Mouse (Mus musculus): Measurements from ENCODE around the gene Prr12. TPM values are rescaled to one million over a fixed set of nuclear protein-coding genes. Genes with fewer than 3 reads are reported as not detected.

The Prr12 gene
- polyA plus RNA-seq, 1 experiment from 2014 or later, result 9.6 TPM

GRCm38 (mm10) chr7:45004546-45004945 is 48.1 kb downstream of the Prr12 start:
- Histone ChIP-seq H3K4me3 (replicated peaks) (no peak overlapping the region), H3K27ac (no peak overlapping the region)

GRCm38 (mm10) chr7:45002440-45002839 is 50.2 kb downstream of the Prr12 start:
- Histone ChIP-seq H3K36me3 (peaks cover 63% of the 10 kb centered on the region), H3K9ac (no peak overlapping the region), H3K4me1 (peaks cover 9% of the 10 kb centered on the region; the same call in 1 of the 2 replicates), H3K27ac (no peak overlapping the region), H3K27me3 (replicated peaks) (no peaks in the 10 kb centered on the region), H3K9me3 (no peaks in the 10 kb centered on the region), H3K4me2 (no peak overlapping the region), H3K4me3 (replicated peaks) (no peak overlapping the region)
- ATAC-seq (ENCODE audit: insufficient read depth, low FRiP score, low read depth), result no peak
- WGBS, result 78% methylated on average over 7 of the region's 7 CpGs

More at GRCm38 (mm10) chr7:45004546-45004945, 48.1 kb downstream of the Prr12 start:
- ATAC-seq (ENCODE audit: insufficient read depth, low FRiP score, low read depth), result no peak
- H3K36me3 ChIP-seq, result peaks cover 83% of the 10 kb centered on the region
- no peaks in the 10 kb centered on the region for H3K9me3 ChIP-seq
- no peak overlapping the region for H3K4me2 ChIP-seq
- H3K4me1 ChIP-seq, result peaks cover 5% of the 10 kb centered on the region; the same call in 1 of the 2 replicates
- whole genome bisulfite sequencing, result 62% methylated on average over 3 of the region's 3 CpGs
- H3K27me3 ChIP-seq (replicated peaks), result no peaks in the 10 kb centered on the region
- no peak overlapping the region for H3K9ac ChIP-seq

DNA sequence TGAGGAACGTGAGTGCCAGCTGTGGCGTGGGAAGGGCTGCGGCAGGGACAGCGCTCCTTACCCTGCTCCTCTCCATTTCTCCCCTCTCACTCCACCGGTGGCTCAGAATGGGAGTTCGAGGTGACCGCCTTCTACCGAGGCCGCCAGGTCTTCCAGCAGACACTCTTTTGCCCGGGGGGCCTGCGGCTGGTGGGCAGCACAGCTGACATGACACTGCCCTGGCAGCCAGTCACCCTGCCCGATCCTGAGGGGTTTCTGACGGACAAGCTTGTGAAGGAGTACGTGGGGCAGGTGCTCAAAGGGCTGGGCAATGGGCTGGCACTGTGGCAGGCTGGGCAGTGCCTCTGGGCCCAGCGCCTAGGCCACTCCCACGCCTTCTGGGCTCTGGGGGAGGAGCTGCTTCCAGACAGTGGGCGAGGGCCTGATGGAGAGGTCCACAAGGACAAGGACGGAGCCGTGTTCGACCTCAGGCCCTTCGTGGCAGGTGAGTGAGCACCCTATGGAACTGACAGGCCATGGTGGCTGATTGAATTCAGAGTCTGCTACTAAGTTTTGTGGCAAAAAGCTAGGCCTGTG is 52.1 kb downstream of the Prr12 start:
- peaks cover 44% of the 10 kb centered on the region for H3K36me3 ChIP-seq
- H3K4me3 ChIP-seq (replicated peaks), result no peak overlapping the region
- H3K27me3 ChIP-seq (replicated peaks), result no peaks in the 10 kb centered on the region
- no peak overlapping the region for H3K4me2 ChIP-seq
- no peaks in the 10 kb centered on the region for H3K9me3 ChIP-seq
- peaks cover 20% of the 10 kb centered on the region for H3K4me1 ChIP-seq
- 83% methylated on average over 21 of the region's 21 CpGs for WGBS
- no peak overlapping the region for H3K27ac ChIP-seq
- ATAC-seq (ENCODE audit: insufficient read depth, low FRiP score, low read depth), result no peak
- no peak overlapping the region for H3K9ac ChIP-seq

GRCm38 (mm10) chr7:44999753-45000152 is 52.9 kb downstream of the Prr12 start:
- Histone ChIP-seq H3K36me3 (peaks cover 47% of the 10 kb centered on the region), H3K9ac (no peak overlapping the region), H3K4me3 (replicated peaks) (no peak overlapping the region), H3K4me2 (0 out of 2 replicates have a peak overlapping the region, but pooled peaks have one; percentile 83), H3K9me3 (no peaks in the 10 kb centered on the region), H3K4me1 (peaks cover 20% of the 10 kb centered on the region), H3K27ac (no peak overlapping the region), H3K27me3 (replicated peaks) (no peaks in the 10 kb centered on the region)
- 64% methylated on average over 11 of the region's 11 CpGs for WGBS
- ATAC-seq (ENCODE audit: insufficient read depth, low FRiP score, low read depth), result no peak

DNA sequence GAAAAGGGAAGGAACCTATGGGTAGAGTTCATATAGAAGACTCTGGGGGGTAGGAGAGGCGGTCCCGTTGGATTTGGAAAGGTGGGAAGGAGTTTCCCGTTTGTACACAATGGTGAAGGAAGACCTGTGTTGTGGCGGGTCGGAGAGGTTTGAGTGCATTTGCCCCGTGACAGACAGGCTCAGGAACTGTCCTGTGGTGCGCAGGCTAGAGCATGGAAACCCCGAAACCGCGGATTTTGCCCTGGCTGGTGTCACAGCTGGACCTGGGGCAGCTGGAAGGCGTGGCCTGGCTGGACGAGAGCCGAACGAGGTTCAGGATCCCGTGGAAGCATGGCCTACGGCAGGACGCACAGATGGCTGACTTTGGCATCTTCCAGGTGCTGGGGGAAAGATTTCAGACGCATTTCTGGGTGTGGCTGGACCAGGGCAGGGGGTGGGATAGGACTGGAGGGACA is 54.2 kb downstream of the Prr12 start, which contains the start of gene Bcl2l12:
Gene Bcl2l12 (minus strand): TSS at position 212 of the 455 bp plus-strand sequence.
- Histone ChIP-seq H3K9ac (peak within 1 kb of the TSS; percentile 70), H3K9me3 (no peaks in the 10 kb centered on the region), H3K4me2 (peak within 1 kb of the TSS; percentile 83), H3K27me3 (replicated peaks) (no peaks in the 10 kb centered on the region), H3K36me3 (peaks cover 38% of the 10 kb centered on the region), H3K4me1 (peaks cover 20% of the 10 kb centered on the region), H3K27ac (peak within 1 kb of the TSS; percentile 92), H3K4me3 (replicated peaks) (peak within 1 kb of the TSS; percentile 83)
- WGBS, result 0% methylated on average over 18 of the region's 18 CpGs
- no peak for ATAC-seq (ENCODE audit: insufficient read depth, low FRiP score, low read depth)

DNA sequence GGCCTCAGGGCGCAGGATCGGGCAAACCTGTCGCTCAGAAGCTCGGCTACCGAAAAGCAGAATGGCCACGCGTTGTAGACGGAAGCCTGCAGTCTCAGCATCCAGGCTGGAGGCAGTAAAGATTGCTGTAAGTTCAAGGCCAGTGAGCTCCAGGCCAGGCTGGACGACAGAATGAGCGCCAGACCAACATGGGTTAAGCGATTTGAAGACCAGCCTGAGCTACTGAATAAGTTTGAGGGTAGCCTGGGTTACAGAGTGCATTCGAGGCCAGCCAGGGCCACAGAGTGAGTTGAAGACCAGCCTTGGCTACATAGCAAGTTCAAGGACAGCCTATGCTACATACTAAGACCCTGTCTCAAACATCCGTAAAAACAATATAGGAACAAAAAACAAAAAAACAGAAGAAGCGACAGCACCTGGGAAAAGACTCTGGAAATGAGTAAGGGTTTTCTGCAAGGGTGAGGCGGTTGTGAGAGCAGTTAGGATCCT is 54.7 kb downstream of the Prr12 start:
- H3K36me3 ChIP-seq, result peaks cover 33% of the 10 kb centered on the region
- peak; percentile 2; the same call in 1 of the 2 replicates for ATAC-seq (ENCODE audit: insufficient read depth, low FRiP score, low read depth)
- peaks cover 20% of the 10 kb centered on the region for H3K4me1 ChIP-seq
- peak overlapping the region; percentile 70 for H3K9ac ChIP-seq
- H3K27me3 ChIP-seq (replicated peaks), result no peaks in the 10 kb centered on the region
- H3K4me3 ChIP-seq (replicated peaks), result peak overlapping the region; percentile 83
- peak overlapping the region; percentile 92 for H3K27ac ChIP-seq
- H3K9me3 ChIP-seq, result no peaks in the 10 kb centered on the region
- WGBS, result 3% methylated on average over 15 of the region's 15 CpGs
- peak overlapping the region; percentile 83 for H3K4me2 ChIP-seq

- Histone ChIP-seq H3K9me3 (no peaks in the 10 kb centered on the region), H3K9ac (peak within 1 kb of the TSS; percentile 86), H3K4me2 (peak within 1 kb of the TSS; percentile 83), H3K27me3 (replicated peaks) (no peaks in the 10 kb centered on the region), H3K4me1 (peaks cover 20% of the 10 kb centered on the region), H3K4me3 (replicated peaks) (peak within 1 kb of the TSS; percentile 83), H3K36me3 (peaks cover 33% of the 10 kb centered on the region), H3K27ac (peak within 1 kb of the TSS; percentile 92)
- under 1% methylated on average over 43 of the region's 43 CpGs for WGBS
- peak; percentile 91 for ATAC-seq (ENCODE audit: insufficient read depth, low FRiP score, low read depth)
Observed at GRCm38 (mm10) chr7:44997231-44997939, 55.3 kb downstream of the Prr12 start, which contains the start of gene Irf3. Gene Irf3 (plus strand): TSS chr7:44997648.

DNA sequence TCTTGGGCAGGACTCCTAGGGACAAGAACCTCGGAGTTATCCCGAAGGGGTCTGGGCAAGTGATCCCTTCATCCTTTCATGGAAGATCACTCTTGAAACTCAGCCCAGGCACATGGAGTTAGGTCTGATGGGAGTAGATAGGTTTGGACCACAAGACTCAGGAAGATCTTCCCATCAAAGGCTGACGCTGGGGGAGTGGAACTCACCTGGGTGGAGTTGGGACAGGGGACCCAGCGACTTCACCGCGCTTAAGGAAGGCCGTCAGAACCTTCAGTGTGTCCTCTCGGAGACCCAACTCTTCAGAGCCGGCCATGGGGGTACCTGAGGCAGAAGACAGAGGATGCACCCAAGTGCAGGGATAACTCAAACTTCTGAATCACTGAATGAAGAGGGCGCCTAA is 56.0 kb downstream of the Prr12 start:
- H3K27ac ChIP-seq, result peak overlapping the region; percentile 92
- no peak for ATAC-seq (ENCODE audit: insufficient read depth, low FRiP score, low read depth)
- no peaks in the 10 kb centered on the region for H3K9me3 ChIP-seq
- H3K27me3 ChIP-seq (replicated peaks), result no peaks in the 10 kb centered on the region
- peaks cover 26% of the 10 kb centered on the region for H3K36me3 ChIP-seq
- H3K4me2 ChIP-seq, result peak overlapping the region; percentile 83
- peak overlapping the region; percentile 86 for H3K9ac ChIP-seq
- 13% methylated on average over 10 of the region's 10 CpGs for WGBS
- H3K4me1 ChIP-seq, result peaks cover 20% of the 10 kb centered on the region
- peak overlapping the region; percentile 83 for H3K4me3 ChIP-seq (replicated peaks)

- H3K4me1 ChIP-seq, result peaks cover 33% of the 10 kb centered on the region
- no peaks in the 10 kb centered on the region for H3K9me3 ChIP-seq
- peak overlapping the region; percentile 73 for H3K4me3 ChIP-seq (replicated peaks)
- H3K36me3 ChIP-seq, result peaks cover 14% of the 10 kb centered on the region
- H3K27me3 ChIP-seq (replicated peaks), result no peaks in the 10 kb centered on the region
- peak overlapping the region; percentile 62 for H3K9ac ChIP-seq
- H3K4me2 ChIP-seq, result peak overlapping the region; percentile 68
- ATAC-seq (ENCODE audit: insufficient read depth, low FRiP score, low read depth), result peak; percentile 12; the same call in 1 of the 2 replicates
- under 1% methylated on average over 29 of the region's 29 CpGs for WGBS
- H3K27ac ChIP-seq, result peak overlapping the region; percentile 96
Observed at GRCm38 (mm10) chr7:44986879-44987718, 65.6 kb downstream of the Prr12 start.

DNA sequence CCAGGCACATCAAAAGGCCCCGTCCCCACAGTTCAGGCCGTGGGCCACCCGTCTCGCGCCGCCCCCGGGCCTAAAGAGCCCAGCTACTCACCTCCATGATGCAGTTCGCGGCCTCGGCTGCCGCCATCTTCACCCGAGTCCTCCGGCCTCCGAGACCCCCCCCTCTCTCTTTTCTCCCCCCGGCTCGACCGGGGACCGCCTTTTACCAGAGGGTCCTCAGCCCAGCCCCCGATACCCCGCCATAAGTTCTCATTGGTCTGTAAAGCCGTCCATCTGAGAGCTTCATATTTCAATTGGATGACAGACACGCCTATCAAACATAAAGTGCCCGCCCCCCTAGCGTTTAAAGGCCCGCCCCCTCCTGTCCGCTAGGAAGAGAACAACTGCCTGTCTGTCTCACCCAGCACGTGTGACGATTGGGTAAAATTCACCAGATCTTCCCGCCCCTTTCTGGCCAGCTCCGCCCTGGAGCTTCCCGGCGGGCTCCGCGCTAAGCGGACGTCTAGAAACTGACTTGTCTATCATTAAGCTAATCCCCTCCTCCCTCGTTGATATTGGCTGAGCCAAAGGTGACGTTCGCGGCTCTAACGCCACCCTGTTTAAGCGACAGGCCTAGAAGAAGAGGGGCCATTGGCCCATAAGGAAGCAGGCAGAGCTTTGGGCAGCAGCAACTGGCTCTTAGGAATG is 66.3 kb downstream of the Prr12 start, which contains the start of gene Prmt1:
Gene Prmt1 (minus strand): TSS at position 377 of the 687 bp plus-strand sequence.
- peak within 1 kb of the TSS; percentile 68 for H3K4me2 ChIP-seq
- peaks cover 33% of the 10 kb centered on the region for H3K4me1 ChIP-seq
- peak within 1 kb of the TSS; percentile 73 for H3K4me3 ChIP-seq (replicated peaks)
- WGBS, result under 1% methylated on average over 42 of the region's 42 CpGs
- peak within 1 kb of the TSS; percentile 87 for H3K9ac ChIP-seq
- H3K27me3 ChIP-seq (replicated peaks), result no peaks in the 10 kb centered on the region
- peak; percentile 96 for ATAC-seq (ENCODE audit: insufficient read depth, low FRiP score, low read depth)
- H3K36me3 ChIP-seq, result peaks cover 22% of the 10 kb centered on the region
- no peaks in the 10 kb centered on the region for H3K9me3 ChIP-seq
- peak within 1 kb of the TSS; percentile 96 for H3K27ac ChIP-seq
